Mouse (Mus musculus): Measurements from ENCODE around the gene Mup12.
"Not testable (repeated sequence)": the region's sequence is repeated elsewhere in the genome, so short reads cannot be mapped to it uniquely, and the experiment has no call there.

Gene Mup12

DNA sequence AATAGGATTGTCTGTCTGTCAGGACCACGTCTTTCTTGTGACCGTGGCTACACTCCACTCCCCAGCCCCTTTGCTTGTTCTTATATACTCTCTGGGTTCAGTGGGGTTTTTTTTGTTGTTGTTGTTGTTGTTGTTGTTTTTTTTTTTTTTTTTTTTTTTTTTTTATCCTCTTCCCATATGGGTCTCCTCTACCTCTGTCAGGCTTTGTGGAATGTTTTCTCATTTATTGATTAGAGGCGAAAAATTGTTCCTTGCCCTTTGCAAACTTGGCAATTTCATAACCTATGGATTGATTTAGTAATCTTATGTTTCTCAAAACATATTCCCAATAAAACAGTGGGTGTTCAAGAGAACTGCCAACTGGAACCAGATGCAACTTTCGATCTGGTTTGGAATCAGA is at the start of gene Mup12:
Gene Mup12, minus strand, starts transcription at position 101 of the 400 bp plus-strand sequence.
- in situ Hi-C loops (cut with MseI, MboI): not testable (repeated sequence)
